Mouse (Mus musculus): ENCODE measurements around the gene Vdac1.
"Not testable (repeated sequence)": the region's sequence is repeated elsewhere in the genome, so short reads cannot be mapped to it uniquely, and the experiment has no call there.

Vdac1 gene

GRCm38 (mm10) chr11:52344991-52345777, 15.5 kb upstream of the Vdac1 start:
- no peak for DNase-seq (ENCODE audit: low read depth, low spot score)

GRCm38 (mm10) chr11:52345939-52346634, 14.6 kb upstream of the Vdac1 start:
- peak; percentile 91 for DNase-seq (ENCODE audit: low read depth, low spot score)

GRCm38 (mm10) chr11:52346635-52347005, 14.0 kb upstream of the Vdac1 start:
- peak; percentile 95 for DNase-seq (ENCODE audit: low read depth, low spot score)

- no peak for DNase-seq (ENCODE audit: low read depth, low spot score)
Measured at GRCm38 (mm10) chr11:52348156-52348555, 12.5 kb upstream of the Vdac1 start.

GRCm38 (mm10) chr11:52348724-52349123, 11.9 kb upstream of the Vdac1 start:
- no peak for DNase-seq (ENCODE audit: low read depth, low spot score)

- DNase-seq (ENCODE audit: low read depth, low spot score): no peak
Measured at GRCm38 (mm10) chr11:52350924-52351323, 9.7 kb upstream of the Vdac1 start.

GRCm38 (mm10) chr11:52352271-52352670, 8.4 kb upstream of the Vdac1 start:
- DNase-seq (ENCODE audit: low read depth, low spot score): no peak

- no peak for DNase-seq (ENCODE audit: low read depth, low spot score)
Measured at GRCm38 (mm10) chr11:52354644-52355043, 6.0 kb upstream of the Vdac1 start.

- no peak for DNase-seq (ENCODE audit: low read depth, low spot score)
Measured at GRCm38 (mm10) chr11:52355601-52356000, 5.1 kb upstream of the Vdac1 start.

- DNase-seq (ENCODE audit: low read depth, low spot score): not testable (repeated sequence)
Measured at GRCm38 (mm10) chr11:52357091-52357490, 3.6 kb upstream of the Vdac1 start.

- DNase-seq (ENCODE audit: low read depth, low spot score): no peak
Measured at GRCm38 (mm10) chr11:52358520-52358919, 2.1 kb upstream of the Vdac1 start.

GRCm38 (mm10) chr11:52359686-52360470, 782 bp upstream of the Vdac1 start:
- DNase-seq (ENCODE audit: low read depth, low spot score): no peak

GRCm38 (mm10) chr11:52361287-52361921, 744 bp downstream of the Vdac1 start:
- no peak for DNase-seq (ENCODE audit: low read depth, low spot score)

- DNase-seq (ENCODE audit: low read depth, low spot score): no peak
Measured at GRCm38 (mm10) chr11:52364376-52364775, 3.7 kb downstream of the Vdac1 start.

GRCm38 (mm10) chr11:52365143-52365542, 4.5 kb downstream of the Vdac1 start:
- DNase-seq (ENCODE audit: low read depth, low spot score): no peak

- DNase-seq (ENCODE audit: low read depth, low spot score): no peak
Measured at GRCm38 (mm10) chr11:52366358-52366757, 5.7 kb downstream of the Vdac1 start.

- DNase-seq (ENCODE audit: low read depth, low spot score): no peak
Measured at GRCm38 (mm10) chr11:52368176-52368985, 7.7 kb downstream of the Vdac1 start.

GRCm38 (mm10) chr11:52369252-52370134, 8.8 kb downstream of the Vdac1 start:
- DNase-seq (ENCODE audit: low read depth, low spot score): no peak

GRCm38 (mm10) chr11:52370135-52370452, 9.4 kb downstream of the Vdac1 start:
- no peak for DNase-seq (ENCODE audit: low read depth, low spot score)

GRCm38 (mm10) chr11:52370538-52370937, 9.9 kb downstream of the Vdac1 start:
- no peak for DNase-seq (ENCODE audit: low read depth, low spot score)

Data from WW6 (cell line).